Mouse (Mus musculus) brain, adult 2 months (tissue): Measurements from ENCODE around the gene Cfl2.
"Not testable (repeated sequence)": the region's sequence is repeated elsewhere in the genome, so short reads cannot be mapped to it uniquely, and the experiment has no call there.

Source experiments
- DNase-seq: peaks from one replicate; pipeline ENCODE4 v3.0.0; 2011; ENCODE audit warnings: low read depth, low spot score

The Cfl2 gene

DNA sequence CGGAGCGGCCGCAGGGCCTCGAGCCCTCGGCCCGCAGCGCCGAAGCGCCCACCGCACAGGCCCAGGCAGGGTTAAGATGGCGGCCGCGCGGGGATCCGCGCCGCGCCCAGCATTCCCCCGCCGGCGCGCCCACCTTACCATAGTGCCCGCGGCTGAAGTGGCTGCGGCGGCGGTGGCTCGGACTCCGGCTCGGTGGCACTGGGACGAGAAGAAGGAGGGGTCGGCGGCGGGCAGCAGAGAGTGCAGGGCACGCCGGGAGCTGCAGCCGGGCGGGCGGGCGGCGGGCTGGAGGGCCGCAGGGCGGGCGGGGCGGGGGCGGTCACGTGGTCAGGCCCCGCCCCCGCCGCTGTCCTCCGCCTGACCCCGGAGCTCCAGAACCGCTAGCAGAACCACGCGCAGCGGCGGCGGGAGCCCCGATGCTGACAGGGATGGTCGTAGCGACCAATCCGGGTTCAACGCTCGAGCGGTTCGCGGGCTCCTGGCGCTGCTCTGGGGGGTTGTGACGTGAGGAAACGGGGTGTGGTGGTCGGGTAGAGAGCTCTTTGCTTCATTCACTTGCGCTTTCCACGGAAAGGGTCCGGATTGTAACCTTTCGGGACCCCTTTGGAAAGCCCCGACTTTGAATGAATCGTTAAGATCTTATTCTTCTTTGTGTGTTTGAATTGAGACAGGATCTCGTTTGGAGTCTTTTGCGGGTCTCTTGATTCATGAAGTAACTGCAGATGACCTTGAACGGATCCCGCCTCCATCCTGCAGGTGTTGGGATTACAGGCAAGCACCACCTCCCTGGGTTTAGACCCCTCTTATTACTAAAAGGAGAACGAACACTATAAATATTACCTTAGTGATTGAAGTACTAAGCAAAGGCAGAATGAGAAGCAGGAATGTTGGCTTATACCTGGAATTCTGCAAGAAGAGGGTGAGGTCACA is at the start of gene Cfl2:
Cfl2 (minus strand) TSS at position 272 of the 930 bp plus-strand sequence.
- peak; percentile 90 for DNase-seq

DNA sequence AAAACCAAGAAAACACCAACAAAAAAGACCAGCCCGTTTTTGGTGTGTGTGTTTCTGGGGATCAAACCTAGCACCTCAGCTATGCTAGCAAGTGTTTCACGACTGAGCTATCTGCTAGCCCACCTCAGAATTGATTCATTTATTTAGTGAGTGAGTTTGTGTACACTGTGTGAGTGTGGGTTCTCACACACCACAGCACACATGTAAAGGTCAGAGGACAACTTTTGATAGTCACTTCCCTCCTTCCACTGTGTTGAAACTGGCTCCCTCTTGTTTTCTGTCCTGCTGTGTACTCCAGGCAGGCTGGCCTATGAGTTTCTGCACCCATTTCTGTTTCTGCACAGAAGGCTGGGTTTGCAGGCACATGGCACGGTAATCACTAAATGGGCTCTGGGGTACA is 47.7 kb upstream of the Cfl2 start:
- no peak for DNase-seq

DNA sequence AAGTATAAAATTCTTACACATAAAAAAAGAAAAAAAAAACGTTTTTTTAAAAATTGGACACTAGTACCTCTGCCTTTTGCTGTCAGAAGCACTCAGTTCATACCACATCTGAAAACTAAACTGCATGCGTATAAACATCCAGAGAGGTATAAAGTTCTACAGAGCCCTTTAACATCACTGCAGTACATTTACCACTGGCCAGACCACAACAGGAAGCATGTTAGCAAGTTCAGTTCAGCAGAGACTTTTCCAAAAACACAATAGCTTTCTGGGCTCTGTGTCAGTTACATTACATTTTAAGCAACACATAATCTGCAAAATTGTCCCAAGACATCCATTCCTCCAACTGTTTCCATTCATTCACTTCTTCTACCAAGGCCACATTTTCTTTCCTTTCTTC is 29.9 kb upstream of the Cfl2 start:
- DNase-seq = not testable (repeated sequence)

DNA sequence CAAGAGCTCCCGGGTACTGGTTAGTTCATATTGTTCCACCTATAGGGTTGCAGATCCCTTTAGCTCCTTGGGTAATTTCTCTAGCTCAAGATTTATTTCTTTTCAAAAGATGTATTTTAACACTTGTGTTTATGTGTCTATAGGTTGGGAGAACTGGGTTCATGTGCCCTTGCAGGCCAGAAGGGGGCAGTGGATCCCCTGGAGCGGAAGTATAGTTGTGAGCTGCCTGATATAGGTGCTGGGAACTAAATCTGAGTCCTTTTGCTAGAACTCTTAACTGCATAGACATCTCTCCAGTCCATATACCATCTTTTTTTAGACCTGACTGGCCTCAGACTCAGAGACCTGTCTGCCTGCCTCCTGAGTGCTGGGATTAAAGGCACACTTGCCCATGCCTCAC is 27.7 kb upstream of the Cfl2 start:
- DNase-seq = no peak

DNA sequence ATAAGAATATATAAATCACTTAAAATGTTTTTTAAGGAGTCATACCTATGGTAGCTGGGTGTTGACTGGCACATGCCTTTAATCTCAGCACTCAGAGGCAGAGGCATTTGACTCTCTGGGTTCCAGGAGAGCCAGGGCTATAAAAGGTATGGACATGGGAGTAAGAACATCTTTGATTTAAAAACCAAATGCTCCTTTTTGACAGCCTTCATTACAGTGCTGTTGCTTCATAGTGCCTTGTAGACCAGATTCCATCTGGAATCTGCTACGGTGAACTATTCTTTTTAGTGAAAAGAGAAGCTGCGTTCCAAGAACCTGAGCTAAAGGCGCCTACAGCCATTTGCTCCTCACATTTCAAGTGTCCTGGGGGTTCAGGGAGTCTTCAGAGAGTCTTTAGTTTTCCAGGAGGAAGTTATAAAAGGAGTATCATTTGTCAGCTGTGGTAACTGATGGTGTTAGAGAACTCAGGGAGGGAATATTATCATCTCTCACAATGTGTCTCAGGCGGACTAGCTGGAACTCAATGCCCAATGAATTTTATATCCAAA is 25.0 kb upstream of the Cfl2 start:
- DNase-seq = no peak

- peak; percentile 89 for DNase-seq
These were observed 17.0 kb upstream of the Cfl2 start for GRCm38 (mm10) chr12:54879630-54880029.

GRCm38 (mm10) chr12:54879211-54879610 is 16.5 kb upstream of the Cfl2 start:
- DNase-seq = no peak

- no peak for DNase-seq
These were observed 15.2 kb upstream of the Cfl2 start for GRCm38 (mm10) chr12:54877875-54878274.

- no peak for DNase-seq
These were observed 14.2 kb upstream of the Cfl2 start for GRCm38 (mm10) chr12:54876879-54877278.

DNA sequence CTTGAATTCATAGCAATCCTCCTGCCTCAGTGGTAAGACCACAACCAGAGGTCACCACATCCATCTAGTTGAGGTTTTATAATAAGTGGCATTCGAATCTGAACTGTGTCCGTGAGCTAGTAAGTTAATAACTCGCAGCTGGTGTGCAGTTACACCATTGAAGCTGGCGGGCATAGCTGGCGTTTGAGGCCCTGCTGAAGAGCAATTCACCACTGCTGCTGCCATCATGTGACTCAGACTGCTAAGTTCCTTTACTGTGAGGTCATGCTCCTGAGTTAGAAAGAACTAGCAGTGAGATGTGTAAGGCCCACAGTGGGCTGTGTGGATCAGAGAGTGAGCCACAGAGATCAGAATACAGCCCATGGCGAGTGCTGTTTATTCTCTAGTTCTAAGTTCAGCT is 12.0 kb upstream of the Cfl2 start:
- DNase-seq = no peak

- peak; percentile 89 for DNase-seq
These were observed 579 bp downstream of the Cfl2 start for GRCm38 (mm10) chr12:54861991-54862605.

- DNase-seq = peak; percentile 93
These were observed 3.1 kb downstream of the Cfl2 start for GRCm38 (mm10) chr12:54859531-54859930.

DNA sequence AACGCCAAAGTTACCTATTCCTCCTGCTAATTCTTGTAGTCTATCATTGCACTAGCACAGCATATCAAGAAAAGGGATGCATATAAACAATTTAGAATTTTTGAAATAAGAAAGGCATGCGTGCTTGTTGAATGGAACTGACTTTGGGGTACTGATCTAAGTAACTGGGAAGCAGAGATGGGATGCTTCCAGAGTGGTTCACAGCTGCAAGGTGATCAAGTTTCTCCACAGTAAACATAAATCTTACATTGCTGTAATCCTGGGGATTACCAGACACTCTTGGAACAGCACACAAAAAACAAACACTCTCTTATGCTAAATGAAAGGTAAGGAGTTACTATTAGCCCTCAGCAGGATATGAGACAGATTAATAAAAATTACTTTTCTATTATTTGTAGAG is 12.1 kb downstream of the Cfl2 start:
- DNase-seq = no peak

GRCm38 (mm10) chr12:54844415-54844814 is 18.3 kb downstream of the Cfl2 start:
- no peak for DNase-seq

DNA sequence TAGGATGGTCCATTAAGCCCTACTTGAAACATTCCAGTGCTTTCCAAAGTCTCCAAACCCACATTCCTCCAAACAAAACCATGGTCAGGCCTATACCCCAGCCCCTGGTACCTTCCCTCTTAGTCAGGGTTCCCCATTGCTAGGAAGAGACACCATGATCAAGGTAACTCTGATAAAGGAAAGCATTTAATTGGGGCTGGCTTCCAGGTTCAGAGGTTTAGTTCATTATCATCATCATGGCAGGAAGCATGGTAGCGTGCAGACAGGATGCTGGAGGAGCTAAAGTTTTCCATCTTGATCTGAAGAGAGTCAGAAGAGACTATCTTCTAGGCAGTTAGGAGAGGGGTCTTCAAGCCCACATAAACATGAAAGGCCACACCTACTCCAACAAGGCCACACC is 21.1 kb downstream of the Cfl2 start:
- no peak for DNase-seq

GRCm38 (mm10) chr12:54839815-54840214 is 22.9 kb downstream of the Cfl2 start:
- DNase-seq = peak; percentile 31

GRCm38 (mm10) chr12:54838931-54839330 is 23.7 kb downstream of the Cfl2 start:
- no peak for DNase-seq

- DNase-seq = no peak
These were observed 26.8 kb downstream of the Cfl2 start for GRCm38 (mm10) chr12:54835608-54836570.

GRCm38 (mm10) chr12:54834925-54835447 is 27.7 kb downstream of the Cfl2 start:
- DNase-seq = peak; percentile 93

DNA sequence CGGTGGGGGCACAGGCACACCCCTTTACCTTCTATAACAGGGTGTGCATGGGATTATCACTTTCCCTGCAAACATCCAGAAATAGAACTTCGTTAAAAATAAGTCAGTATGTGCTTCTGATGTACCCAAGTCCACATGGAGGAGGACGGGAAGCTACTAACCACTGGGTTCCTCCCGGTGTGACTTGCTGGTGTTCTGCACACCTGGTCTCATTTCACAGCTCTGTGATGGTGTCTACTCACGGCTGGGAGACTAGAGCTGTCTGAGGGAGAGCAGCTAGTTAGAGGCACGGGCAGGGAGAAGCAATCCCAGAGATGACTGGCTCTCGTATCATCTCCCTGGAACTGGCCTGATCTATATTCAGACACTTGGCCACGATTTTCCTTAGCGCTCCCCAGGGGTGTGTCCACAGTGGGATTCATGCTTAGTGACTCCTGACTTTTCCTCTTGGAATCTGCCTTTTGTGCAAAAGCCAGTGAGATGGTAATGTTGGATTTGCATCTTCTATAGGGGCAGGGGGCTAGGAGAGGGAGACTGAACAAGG is 28.7 kb downstream of the Cfl2 start:
- peak; percentile 20 for DNase-seq

GRCm38 (mm10) chr12:54831927-54832326 is 30.8 kb downstream of the Cfl2 start:
- not testable (repeated sequence) for DNase-seq
